Mouse (Mus musculus) embryonic facial prominence, embryonic 11.5 days (tissue): Measurements from ENCODE around the gene Fosl1. TPM values are rescaled to one million over a fixed set of nuclear protein-coding genes. Genes with fewer than 3 reads are reported as not detected.

Experiments
- ATAC-seq: fragments of 200-750 bp; cut with Nextera tagmentation; replicated peaks from 2 replicates; pipeline ENCODE4 v1.8.0; 2017; ENCODE audit warnings: low read depth; ENCODE audit not compliant: insufficient number of reproducible peaks, low FRiP score, low TSS enrichment
- DNase-seq: peaks from one replicate; pipeline ENCODE4 v3.0.0-alpha.2; 2015; ENCODE audit warnings: low spot score
- H3K27ac ChIP-seq: fragments of 300-500 bp; sonication (generic); replicated peaks from 2 replicates; pipeline ENCODE4 v1.5.1; 2014; ENCODE audit warnings: mild to moderate bottlenecking, low read depth, low read length, control low read depth
- H3K27me3 ChIP-seq: fragments of 300-500 bp; sonication (generic); 2 replicates; pipeline ENCODE4 v1.6.1; 2014; ENCODE audit warnings: mild to moderate bottlenecking, low read length, moderate library complexity, mixed read lengths; ENCODE audit not compliant: control insufficient read depth, insufficient read depth
- H3K36me3 ChIP-seq: fragments of 300-500 bp; sonication (generic); replicated peaks from 2 replicates; pipeline ENCODE4 v1.6.1; 2014; ENCODE audit warnings: low read depth, mild to moderate bottlenecking, low read length, moderate library complexity, mixed read lengths; ENCODE audit not compliant: control insufficient read depth, insufficient read depth
- H3K4me1 ChIP-seq: fragments of 300-500 bp; sonication (generic); 2 replicates; pipeline ENCODE4 v1.6.1; 2014; ENCODE audit warnings: low read length, mixed read lengths; ENCODE audit not compliant: control insufficient read depth, insufficient read depth
- H3K4me2 ChIP-seq: fragments of 300-500 bp; sonication (generic); 2 replicates; pipeline ENCODE4 v1.6.1; 2014; ENCODE audit warnings: low read depth, mild to moderate bottlenecking, control low read depth, low read length, moderate library complexity
- H3K4me3 ChIP-seq: fragments of 300-500 bp; sonication (generic); 2 replicates; pipeline ENCODE4 v1.5.1; 2014; ENCODE audit warnings: low read depth, low read length, control low read depth
- H3K9ac ChIP-seq: fragments of 300-500 bp; sonication (generic); replicated peaks from 2 replicates; pipeline ENCODE4 v1.6.1; 2014; ENCODE audit warnings: mild to moderate bottlenecking, control low read depth, low read length
- H3K9me3 ChIP-seq: fragments of 300-500 bp; sonication (generic); replicated peaks from 2 replicates; pipeline ENCODE4 v1.6.1; 2016; ENCODE audit warnings: mild to moderate bottlenecking, low read length, inconsistent platforms, mixed read lengths; ENCODE audit not compliant: control insufficient read depth
- WGBS: fragments of 180-500 bp; shearing (Covaris S2); extraction: QIAGEN DNeasy Blood & Tissue Kit; methylation state at CpG from one replicate; pipeline ENCODE4 v1.1.7; 2014; 5-methylcytosine and 5-hydroxymethylcytosine counted together
- polyA plus RNA-seq: library from polyadenylated mRNA; unstranded; fragments of >200 nt; fragmentation: Nextera tagmentation; extraction: Ambion mirVana; gene quantifications from 2 replicates; pipeline ENCODE4 v1.2.1, GENCODE M21; 2014

Gene Fosl1
- polyA plus RNA-seq, 1 experiment from 2014 or later = not detected

DNA sequence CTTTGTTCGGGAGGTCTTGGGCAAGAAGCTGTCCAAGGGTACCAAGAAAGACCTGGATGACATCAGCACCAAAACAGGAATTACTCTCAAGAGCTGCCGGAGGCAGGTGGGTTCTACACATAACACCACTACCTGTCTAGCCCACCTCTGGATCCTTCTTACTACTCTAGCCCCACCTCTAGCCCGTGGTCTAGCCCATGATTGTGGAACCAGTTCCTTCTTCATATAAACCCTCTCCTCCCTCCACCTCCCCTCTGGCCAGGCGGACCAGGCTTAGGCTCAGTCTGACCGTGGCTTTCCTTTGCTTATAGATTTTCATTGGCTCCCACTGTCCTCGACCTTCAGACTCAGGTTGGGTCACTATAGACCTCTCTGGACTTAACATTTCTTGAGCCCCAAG lies 14.1 kb downstream of the Fosl1 start:
- DNase-seq (no peak), ATAC-seq (no peak)
- Histone ChIP-seq H3K27me3 (no peaks in the 10 kb centered on the region), H3K36me3 (peaks cover 5% of the 10 kb centered on the region), H3K4me2 (no peak overlapping the region; the same call in 1 of the 2 replicates), H3K4me1 (peaks cover 3% of the 10 kb centered on the region; the same call in 1 of the 2 replicates), H3K9me3 (no peaks in the 10 kb centered on the region), H3K4me3 (peak overlapping the region; percentile 56; the same call in 1 of the 2 replicates), H3K9ac (peak overlapping the region; percentile 56), H3K27ac (no peak overlapping the region)
- WGBS = 85% methylated on average over 6 of the region's 6 CpGs

DNA sequence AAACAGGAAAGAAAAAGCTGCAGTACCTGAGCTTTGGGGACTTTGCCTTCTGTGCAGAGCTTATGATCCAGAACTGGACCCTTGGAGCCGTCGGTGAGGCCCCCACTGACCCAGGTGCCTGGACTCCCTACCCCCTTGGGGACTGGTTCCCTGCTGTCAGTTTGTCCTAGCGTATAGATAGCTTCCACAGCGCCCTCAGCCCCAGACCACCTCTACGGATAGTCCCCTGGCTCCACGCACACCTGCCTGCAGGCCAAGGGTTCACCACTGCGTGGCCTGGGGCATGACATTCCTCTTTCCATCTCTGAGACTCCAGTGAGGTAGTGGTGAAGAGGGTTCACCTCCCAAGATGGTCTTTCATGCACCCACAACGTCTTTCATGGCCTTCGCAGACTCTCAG lies 15.9 kb downstream of the Fosl1 start:
- no peak overlapping the region for H3K4me2 ChIP-seq
- no peaks in the 10 kb centered on the region for H3K27me3 ChIP-seq
- no peaks in the 10 kb centered on the region for H3K9me3 ChIP-seq
- no peak overlapping the region for H3K4me3 ChIP-seq
- ATAC-seq (no peak), DNase-seq (no peak)
- no peak overlapping the region for H3K9ac ChIP-seq
- whole genome bisulfite sequencing = 87% methylated on average over 9 of the region's 9 CpGs
- H3K27ac ChIP-seq = no peak overlapping the region
- no peaks in the 10 kb centered on the region; the same call in 1 of the 2 replicates for H3K4me1 ChIP-seq
- peaks cover 5% of the 10 kb centered on the region for H3K36me3 ChIP-seq

DNA sequence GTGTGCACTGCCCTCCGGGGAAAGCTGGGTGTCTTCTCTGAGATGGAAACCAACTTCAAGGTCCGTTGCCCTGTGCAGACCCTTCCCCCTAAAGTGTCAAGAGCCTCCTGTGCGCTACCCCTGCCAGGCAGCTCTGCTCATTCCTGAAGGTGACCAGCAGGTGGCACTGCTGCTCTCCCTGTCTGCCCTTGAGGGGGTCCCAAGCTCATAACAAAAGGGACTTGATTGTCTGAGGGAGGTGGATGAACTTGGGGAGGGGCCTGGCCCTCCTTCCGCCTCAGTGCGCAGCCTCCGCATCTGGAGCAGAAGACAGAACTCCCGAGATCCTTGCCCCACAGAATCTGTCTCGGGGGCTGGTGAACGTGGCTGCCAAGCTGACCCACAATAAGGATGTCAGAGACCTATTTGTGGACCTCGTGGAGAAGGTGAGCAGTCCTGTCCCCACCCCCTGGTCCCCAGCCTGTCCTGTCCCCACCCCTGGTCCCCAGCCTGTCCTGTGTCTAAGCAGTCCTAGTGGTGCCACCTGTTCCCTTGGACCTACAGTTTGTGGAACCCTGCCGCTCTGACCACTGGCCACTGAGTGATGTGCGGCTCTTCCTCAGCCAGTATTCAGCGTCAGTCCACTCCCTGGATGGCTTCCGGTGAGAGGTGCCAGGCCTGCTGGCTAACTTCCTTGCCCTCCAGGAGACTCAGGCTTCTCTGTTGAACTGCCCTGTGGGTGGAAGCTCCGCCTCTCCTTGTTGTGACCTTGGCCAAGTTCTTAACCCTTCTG lies 16.6 kb downstream of the Fosl1 start:
- Histone ChIP-seq H3K27me3 (no peaks in the 10 kb centered on the region), H3K9ac (peak overlapping the region; percentile 6; the same call in 1 of the 2 replicates), H3K4me2 (peak overlapping the region; percentile 0; the same call in 1 of the 2 replicates), H3K9me3 (no peaks in the 10 kb centered on the region), H3K36me3 (peaks cover 5% of the 10 kb centered on the region), H3K27ac (no peak overlapping the region), H3K4me1 (no peaks in the 10 kb centered on the region), H3K4me3 (peak overlapping the region; percentile 12; the same call in 1 of the 2 replicates)
- ATAC-seq = peak; percentile 47; the same call in 1 of the 2 replicates
- DNase-seq = peak; percentile 88
- WGBS = 50% methylated on average over 15 of the region's 15 CpGs

DNA sequence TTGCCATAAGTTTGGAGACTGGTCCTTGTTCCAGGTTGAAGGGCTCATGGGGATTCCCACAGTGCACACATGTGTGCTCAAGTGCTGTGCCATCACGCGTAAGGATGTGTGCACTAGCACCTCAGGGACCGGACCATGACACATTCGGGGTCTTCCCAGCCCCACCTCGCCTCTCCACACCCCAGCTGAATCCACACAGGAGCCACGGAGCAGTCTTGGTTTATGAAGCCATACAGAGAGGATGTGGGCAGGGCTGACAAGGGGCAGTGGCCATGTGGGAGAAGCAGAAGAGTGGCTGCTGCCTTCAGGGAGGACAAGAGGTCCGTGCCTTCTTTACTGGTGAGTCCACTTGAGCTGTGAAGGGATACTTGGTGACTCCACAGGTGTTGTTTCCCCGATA lies 17.7 kb downstream of the Fosl1 start:
- 92% methylated on average over 8 of the region's 8 CpGs for WGBS
- Histone ChIP-seq H3K27me3 (no peaks in the 10 kb centered on the region), H3K4me3 (no peak overlapping the region), H3K9ac (no peak overlapping the region), H3K4me2 (no peak overlapping the region), H3K4me1 (no peaks in the 10 kb centered on the region), H3K36me3 (peaks cover 5% of the 10 kb centered on the region), H3K27ac (no peak overlapping the region), H3K9me3 (no peaks in the 10 kb centered on the region)
- DNase-seq (no peak), ATAC-seq (no peak)

DNA sequence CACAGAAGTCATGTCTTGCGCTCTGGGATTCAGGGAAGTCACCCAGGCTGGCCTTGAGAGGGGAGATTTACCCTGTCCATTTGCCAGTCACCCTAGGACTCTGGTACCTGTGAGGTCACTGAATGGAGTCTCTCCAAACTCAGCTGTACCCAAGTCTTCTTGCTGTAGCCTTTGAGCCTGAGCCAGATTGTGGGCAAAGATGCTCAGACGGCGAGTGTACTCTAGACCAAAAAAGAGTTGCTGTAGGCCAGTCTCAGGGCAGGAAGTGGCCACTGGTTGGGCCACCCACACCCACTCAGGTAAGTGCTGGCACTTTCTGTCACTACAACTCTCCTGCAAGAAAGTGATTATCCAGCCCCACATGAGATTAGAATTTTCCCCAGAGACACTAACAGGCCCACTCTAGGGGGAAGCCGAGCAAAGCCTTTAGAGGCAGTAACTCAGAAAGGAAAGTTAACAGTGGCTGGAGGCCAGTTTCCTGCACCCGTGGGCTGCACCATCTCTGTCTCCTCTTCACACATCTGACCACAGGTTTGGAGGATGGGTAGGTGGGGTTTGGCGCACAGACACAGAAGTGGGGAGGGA lies 19.7 kb downstream of the Fosl1 start:
- ATAC-seq (no peak), DNase-seq (no peak)
- WGBS = 95% methylated on average over 6 of the region's 6 CpGs
- H3K9me3 ChIP-seq = no peaks in the 10 kb centered on the region
- H3K36me3 ChIP-seq = peaks cover 5% of the 10 kb centered on the region
- no peak overlapping the region for H3K4me3 ChIP-seq
- no peaks in the 10 kb centered on the region for H3K4me1 ChIP-seq
- H3K27ac ChIP-seq = no peak overlapping the region
- H3K9ac ChIP-seq = no peak overlapping the region
- no peaks in the 10 kb centered on the region for H3K27me3 ChIP-seq
- H3K4me2 ChIP-seq = no peak overlapping the region

GRCm38 (mm10) chr19:5468374-5468773 lies 21.0 kb downstream of the Fosl1 start, which contains the start of gene Ctsw:
Gene Ctsw, minus strand, starts transcription at chr19:5468507.
- DNase-seq (no peak), ATAC-seq (no peak)
- H3K36me3 ChIP-seq = peaks cover 5% of the 10 kb centered on the region
- no peaks in the 10 kb centered on the region for H3K4me1 ChIP-seq
- H3K9me3 ChIP-seq = no peaks in the 10 kb centered on the region
- H3K27ac ChIP-seq = no peak within 1 kb of the TSS
- H3K27me3 ChIP-seq = no peaks in the 10 kb centered on the region
- no peak within 1 kb of the TSS for H3K4me2 ChIP-seq
- H3K4me3 ChIP-seq = no peak within 1 kb of the TSS
- WGBS = 63% methylated on average over 5 of the region's 5 CpGs
- no peak within 1 kb of the TSS for H3K9ac ChIP-seq

DNA sequence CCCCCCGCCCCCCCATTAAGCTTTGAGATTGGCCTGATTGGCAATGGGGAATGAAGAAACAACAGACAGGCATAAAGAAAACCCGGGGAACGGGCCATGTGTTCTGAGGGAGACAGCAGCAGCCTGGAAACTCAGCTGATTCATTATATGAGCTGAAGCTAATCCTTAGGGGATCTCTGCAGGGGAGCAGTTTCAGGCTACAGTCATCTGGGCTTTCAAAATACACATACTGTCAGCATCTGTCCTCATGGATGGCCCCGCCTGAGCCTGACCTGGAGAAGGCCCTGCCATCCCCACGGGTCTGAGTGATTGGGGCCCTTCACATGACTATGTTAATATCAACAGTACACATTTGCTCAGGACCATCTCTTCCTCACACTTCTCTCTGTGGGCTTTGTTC lies 24.5 kb downstream of the Fosl1 start:
- no peak overlapping the region for H3K9ac ChIP-seq
- no peak for ATAC-seq
- H3K27ac ChIP-seq = no peak overlapping the region
- H3K4me2 ChIP-seq = no peak overlapping the region
- no peak overlapping the region for H3K4me3 ChIP-seq
- H3K36me3 ChIP-seq = no peaks in the 10 kb centered on the region; the same call in 1 of the 2 replicates
- no peaks in the 10 kb centered on the region for H3K27me3 ChIP-seq
- no peak for DNase-seq
- WGBS = 55% methylated on average over 5 of the region's 5 CpGs
- H3K4me1 ChIP-seq = no peaks in the 10 kb centered on the region
- H3K9me3 ChIP-seq = no peaks in the 10 kb centered on the region

DNA sequence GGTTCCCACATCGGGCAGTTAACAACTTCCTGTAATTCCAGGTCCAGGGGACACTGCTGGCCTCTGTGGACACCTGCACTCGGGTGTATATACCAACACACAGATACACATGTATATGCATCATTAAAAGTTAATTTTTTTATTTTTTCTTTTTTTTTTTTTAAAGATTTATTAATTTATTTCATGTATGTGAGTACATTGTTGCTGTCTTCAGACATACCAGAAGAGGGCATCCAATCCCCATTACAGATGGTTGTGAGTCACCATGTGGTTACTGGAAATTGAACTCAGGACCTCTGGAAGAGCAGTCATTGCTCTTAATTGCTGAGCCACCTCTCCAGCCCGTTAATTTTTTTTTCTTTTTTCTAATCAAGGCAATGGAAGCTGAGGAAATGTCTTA lies 25.5 kb downstream of the Fosl1 start:
- Histone ChIP-seq H3K9me3 (no peaks in the 10 kb centered on the region), H3K4me3 (0 out of 2 replicates have a peak overlapping the region, but pooled peaks have one; percentile 6)
- ATAC-seq = no peak

More for the DNA sequence above, 25.5 kb downstream of the Fosl1 start:
- DNase-seq = no peak
- no peak overlapping the region for H3K27ac ChIP-seq
- H3K36me3 ChIP-seq = no peaks in the 10 kb centered on the region
- no peaks in the 10 kb centered on the region for H3K4me1 ChIP-seq
- 75% methylated on average over 3 of the region's 3 CpGs for WGBS
- H3K27me3 ChIP-seq = no peaks in the 10 kb centered on the region
- H3K4me2 ChIP-seq = no peak overlapping the region
- H3K9ac ChIP-seq = no peak overlapping the region
